Mouse (Mus musculus): ENCODE measurements at regions not wholly inside any gene's neighbourhood (a gene's known extent, or its start where the extent isn't known, plus 50 kb on each side); places are given as distances from the start of the nearest gene placed in this dataset.

DNA sequence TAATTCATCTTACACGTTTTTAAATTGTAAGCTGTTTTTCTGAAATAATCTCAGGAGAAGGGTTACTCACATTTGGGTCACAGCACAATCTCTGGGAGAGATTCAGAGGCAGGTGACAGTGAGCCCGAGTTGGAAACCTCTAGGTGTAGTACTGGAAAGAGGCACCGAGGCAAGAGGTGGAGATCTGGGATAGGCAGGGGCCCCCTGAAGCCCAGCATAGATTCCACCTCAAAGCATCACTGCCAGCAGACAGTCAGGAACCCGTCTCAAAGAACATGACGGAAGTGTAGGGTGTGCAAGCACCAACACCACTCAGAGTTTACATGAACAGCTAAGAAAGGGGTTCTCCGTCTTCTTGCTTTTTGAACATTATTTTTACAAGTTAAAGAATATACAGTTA lies 678.2 kb downstream of the Cypt12 start:
- CTCF ChIA-PET, result interaction anchor here (1.6 to 10.3 kb wide), 2 partner anchors 17 to 113 kb away, joined by 4 to 96 read pairs; no protein-coding TSS in a partner anchor
- POLR2A ChIA-PET, result interaction anchor here (0.7 kb wide), 1 partner anchor 19 kb away, joined by 3 read pairs; no protein-coding TSS in a partner anchor
- no peak for ATAC-seq
- TF ChIP-seq CTCF (IDR thresholded peaks at IDR 0.05), result no peak
- H3K27me3 ChIP-seq, result no peaks in the 10 kb centered on the region
- in situ Hi-C loops (cut with MboI; ENCODE audit: low pct_unique_long_range_greater_than_20kb), result no loop called here
- no peak for DNase-seq (ENCODE audit: low read depth, low spot score)

DNA sequence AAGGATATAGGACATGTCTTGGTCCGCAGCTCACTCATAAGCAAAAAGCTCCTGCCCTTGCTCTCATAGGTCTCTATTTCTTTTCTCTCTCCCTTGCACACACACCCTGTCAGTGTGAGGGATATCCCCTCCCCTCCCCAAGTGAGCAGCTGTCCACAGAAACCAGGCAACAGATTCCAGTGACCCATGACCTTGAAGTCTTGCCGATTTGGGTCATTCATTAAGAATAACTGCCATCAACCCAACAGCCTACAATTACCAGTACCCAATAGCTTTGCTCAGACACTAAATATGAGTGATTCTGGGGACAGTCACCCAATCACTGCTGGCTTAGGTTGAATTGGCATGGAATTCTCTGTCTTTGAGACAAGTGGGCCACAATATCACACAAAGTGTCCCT lies 678.6 kb downstream of the Cypt12 start:
- POLR2A ChIA-PET, result no interaction called here
- TF ChIP-seq CTCF (IDR thresholded peaks at IDR 0.05), result no peak
- DNase-seq (ENCODE audit: low read depth, low spot score) (no peak), ATAC-seq (no peak)
- CTCF ChIA-PET, result interaction anchor here (10.3 kb wide), 1 partner anchor 17 kb away, joined by 96 read pairs; no protein-coding TSS in a partner anchor
- no peaks in the 10 kb centered on the region for H3K27me3 ChIP-seq
- in situ Hi-C loops (cut with MboI; ENCODE audit: low pct_unique_long_range_greater_than_20kb), result no loop called here

DNA sequence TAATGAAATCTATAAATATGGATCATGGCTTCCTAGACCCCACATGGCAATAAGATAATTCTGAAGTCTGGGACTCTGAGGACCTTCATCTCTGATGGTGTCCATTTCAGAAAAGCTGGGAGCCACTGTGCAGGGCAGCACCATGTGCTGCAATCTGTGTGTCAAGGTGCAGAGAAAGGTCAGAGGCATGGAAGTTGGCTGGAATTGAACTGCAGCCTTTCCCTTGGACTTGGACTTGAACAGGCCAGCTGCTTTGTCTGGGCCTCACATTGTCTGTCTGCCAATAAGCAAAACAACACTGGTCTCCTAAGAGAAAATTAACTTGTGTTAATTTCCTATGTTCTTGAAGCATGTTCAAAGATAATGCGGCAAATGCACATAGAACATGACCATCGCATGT lies 681.0 kb downstream of the Cypt12 start:
- DNase-seq (ENCODE audit: low read depth, low spot score) (no peak), ATAC-seq (no peak)
- CTCF ChIA-PET, result interaction anchor here (10.3 kb wide), 1 partner anchor 15 kb away, joined by 96 read pairs; no protein-coding TSS in a partner anchor
- TF ChIP-seq CTCF (IDR thresholded peaks at IDR 0.05), result no peak
- no peaks in the 10 kb centered on the region for H3K27me3 ChIP-seq
- in situ Hi-C loops (cut with MboI; ENCODE audit: low pct_unique_long_range_greater_than_20kb), result no loop called here
- POLR2A ChIA-PET, result no interaction called here

DNA sequence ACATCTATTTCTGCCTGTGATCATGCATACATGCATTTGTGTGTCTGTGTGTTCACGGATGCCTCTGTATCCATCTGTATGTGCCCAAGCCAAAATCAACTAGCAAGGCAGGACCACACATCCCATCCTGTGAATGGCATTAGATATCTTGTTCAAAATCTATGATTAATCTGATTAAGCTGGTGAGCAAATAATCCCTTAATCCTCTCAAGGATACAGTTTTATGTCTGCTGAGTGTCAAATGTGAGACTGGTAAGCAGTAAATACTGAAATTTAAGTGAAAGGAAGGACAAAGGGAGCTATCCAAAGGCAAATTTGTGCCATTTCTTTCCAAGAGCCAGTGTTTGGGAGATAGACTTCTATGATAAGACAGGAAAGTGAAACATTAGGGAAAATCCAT lies 683.4 kb downstream of the Cypt12 start:
- ATAC-seq, result no peak

DNA sequence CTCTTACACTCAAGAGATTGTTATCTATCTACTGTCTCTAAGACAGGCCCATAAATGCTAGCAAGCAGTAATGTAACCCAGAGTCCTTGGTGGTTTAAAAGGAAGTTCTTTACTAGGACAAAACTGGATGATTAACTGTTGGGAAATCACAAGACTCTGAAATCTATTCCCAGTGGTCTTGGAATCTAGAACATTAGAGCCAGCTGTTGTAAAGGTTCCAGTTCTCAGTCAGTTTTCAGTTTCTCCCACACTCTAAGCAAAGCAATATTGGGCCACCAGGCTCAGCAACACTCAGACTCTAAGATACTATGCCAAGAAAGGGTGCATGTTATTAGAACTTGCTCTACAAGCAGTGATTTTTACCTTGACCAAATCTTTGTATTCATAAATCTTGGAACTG lies 686.6 kb downstream of the Cypt12 start:
- ChIA-PET CTCF (interaction anchor here (0.6 to 10.3 kb wide), 2 partner anchors 9 to 123 kb away, joined by 3 to 96 read pairs; no protein-coding TSS in a partner anchor), POLR2A (no interaction called here)
- in situ Hi-C loops (cut with MboI; ENCODE audit: low pct_unique_long_range_greater_than_20kb), result no loop called here
- DNase-seq (ENCODE audit: low read depth, low spot score), result no peak
- TF ChIP-seq CTCF (IDR thresholded peaks at IDR 0.05), result no peak
- H3K27me3 ChIP-seq, result no peaks in the 10 kb centered on the region
- ATAC-seq, result no peak

More for the DNA sequence above, 683.4 kb downstream of the Cypt12 start:
- in situ Hi-C loops (cut with MboI; ENCODE audit: low pct_unique_long_range_greater_than_20kb), result no loop called here
- CTCF ChIA-PET, result interaction anchor here (1.0 to 10.3 kb wide), 2 partner anchors 12 to 308 kb away, joined by 3 to 96 read pairs; no protein-coding TSS in a partner anchor
- H3K27me3 ChIP-seq, result no peaks in the 10 kb centered on the region
- TF ChIP-seq CTCF (IDR thresholded peaks at IDR 0.05), result no peak
- DNase-seq (ENCODE audit: low read depth, low spot score), result no peak
- POLR2A ChIA-PET, result no interaction called here

DNA sequence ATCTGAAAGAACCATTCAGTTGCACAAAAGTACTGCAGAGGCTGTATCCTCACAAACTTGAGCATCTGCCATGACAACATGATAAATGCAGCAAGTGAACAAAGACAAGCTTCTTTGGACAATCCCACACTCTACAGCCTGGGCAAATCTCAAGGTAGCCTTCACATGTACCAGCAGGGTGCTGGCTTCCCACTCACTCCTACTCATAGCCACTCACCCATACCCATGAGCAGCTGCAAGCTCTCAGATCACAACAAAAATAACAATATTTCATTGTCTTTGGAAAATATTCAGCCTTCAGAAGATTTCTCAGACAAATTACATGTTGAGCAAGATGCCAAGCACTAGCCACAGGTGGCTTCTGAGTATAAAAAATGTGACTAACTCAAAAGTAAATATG lies 689.3 kb downstream of the Cypt12 start:
- TF ChIP-seq CTCF (IDR thresholded peaks at IDR 0.05), result no peak
- ChIA-PET POLR2A (no interaction called here), CTCF (interaction anchor here (1.1 to 1.4 kb wide), 2 partner anchors 13 to 16 kb away, joined by 3 read pairs; no protein-coding TSS in a partner anchor)
- DNase-seq (ENCODE audit: low read depth, low spot score) (no peak), ATAC-seq (no peak)
- no peaks in the 10 kb centered on the region for H3K27me3 ChIP-seq
- in situ Hi-C loops (cut with MboI; ENCODE audit: low pct_unique_long_range_greater_than_20kb), result no loop called here

DNA sequence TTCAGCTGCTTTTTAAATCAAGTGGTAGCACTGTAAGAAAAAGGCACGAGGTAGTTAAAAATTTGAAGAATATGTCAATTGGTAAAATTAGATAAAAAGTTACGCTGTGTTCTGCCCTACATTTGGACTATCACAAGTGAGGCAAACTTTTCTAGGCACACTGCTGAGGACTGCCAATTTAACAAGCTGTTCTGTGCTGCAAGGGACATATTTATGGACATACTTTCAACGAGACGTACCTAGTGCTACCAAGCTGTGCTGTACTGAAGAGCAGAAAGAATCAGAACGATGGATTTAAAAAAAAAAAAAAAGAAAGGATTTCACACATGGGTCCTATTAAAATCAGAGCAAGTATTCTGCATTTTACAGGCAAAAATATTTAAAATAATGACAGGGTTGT lies 692.1 kb downstream of the Cypt12 start:
- DNase-seq (ENCODE audit: low read depth, low spot score), result no peak
- no peak for ATAC-seq
- no peak for TF ChIP-seq CTCF (IDR thresholded peaks at IDR 0.05)
- H3K27me3 ChIP-seq, result no peaks in the 10 kb centered on the region
- CTCF ChIA-PET, result interaction anchor here (9.9 kb wide), 1 partner anchor 10 kb away, joined by 96 read pairs; no protein-coding TSS in a partner anchor
- in situ Hi-C loops (cut with MboI; ENCODE audit: low pct_unique_long_range_greater_than_20kb), result no loop called here
- POLR2A ChIA-PET, result interaction anchor here (1.1 kb wide), 1 partner anchor 16 kb away, joined by 3 read pairs; no protein-coding TSS in a partner anchor

DNA sequence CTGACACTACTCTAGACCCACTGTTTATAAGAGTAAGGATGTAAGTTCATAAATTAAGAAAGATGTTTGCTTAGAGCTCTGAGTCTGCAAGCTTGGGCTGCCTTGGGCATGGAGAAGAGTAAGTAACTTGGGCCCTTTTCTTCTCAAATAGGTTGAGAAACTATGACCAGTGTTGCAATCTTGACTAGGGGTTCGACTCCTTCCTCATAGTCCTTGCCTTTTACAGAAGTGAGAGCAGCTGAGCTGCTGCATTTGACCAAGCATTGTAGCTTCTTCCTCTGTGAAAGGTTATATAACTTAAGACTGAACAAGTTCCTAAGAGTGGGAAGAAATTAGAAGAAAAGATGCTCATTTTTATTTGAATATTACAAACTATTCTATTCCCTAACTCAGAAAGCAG lies 693.5 kb downstream of the Cypt12 start:
- in situ Hi-C loops (cut with MboI; ENCODE audit: low pct_unique_long_range_greater_than_20kb), result no loop called here
- DNase-seq (ENCODE audit: low read depth, low spot score), result no peak
- POLR2A ChIA-PET, result no interaction called here

DNA sequence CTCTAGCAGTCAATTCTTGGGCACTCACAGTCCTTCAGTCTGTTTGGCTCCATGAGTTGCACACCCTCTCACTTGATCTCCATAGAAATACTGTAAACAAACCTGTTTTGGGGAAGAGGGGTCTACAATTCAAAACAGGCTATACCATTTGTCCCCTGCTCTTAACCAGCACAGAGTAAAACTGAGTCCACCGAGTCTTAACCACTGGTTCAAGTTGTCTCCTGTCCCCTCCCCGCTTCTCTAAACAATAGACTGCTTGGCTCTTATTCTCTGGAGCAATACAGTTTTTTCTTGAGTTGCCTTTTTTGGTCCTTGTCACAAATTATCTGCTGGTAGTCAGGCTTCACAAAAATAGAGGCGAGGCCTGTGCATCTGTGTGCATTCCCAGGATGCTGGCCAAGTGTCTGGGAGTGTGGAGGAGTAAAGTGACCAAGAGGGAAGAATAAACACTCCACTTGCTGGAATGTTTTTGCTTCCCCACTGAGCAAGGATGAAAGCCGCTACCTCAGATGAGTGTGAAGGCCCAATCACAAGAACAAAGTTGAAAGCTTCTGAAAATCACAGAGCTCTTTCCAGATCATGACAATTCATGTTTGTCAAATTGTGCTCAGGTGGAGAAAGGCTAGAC lies 695.3 kb downstream of the Cypt12 start:
- POLR2A ChIA-PET, result no interaction called here

More for the DNA sequence above, 693.5 kb downstream of the Cypt12 start:
- no peak for ATAC-seq
- no peaks in the 10 kb centered on the region for H3K27me3 ChIP-seq
- CTCF ChIA-PET, result interaction anchor here (1.5 to 9.9 kb wide), 2 partner anchors 11 to 17 kb away, joined by 7 to 96 read pairs; no protein-coding TSS in a partner anchor
- no peak for TF ChIP-seq CTCF (IDR thresholded peaks at IDR 0.05)

DNA sequence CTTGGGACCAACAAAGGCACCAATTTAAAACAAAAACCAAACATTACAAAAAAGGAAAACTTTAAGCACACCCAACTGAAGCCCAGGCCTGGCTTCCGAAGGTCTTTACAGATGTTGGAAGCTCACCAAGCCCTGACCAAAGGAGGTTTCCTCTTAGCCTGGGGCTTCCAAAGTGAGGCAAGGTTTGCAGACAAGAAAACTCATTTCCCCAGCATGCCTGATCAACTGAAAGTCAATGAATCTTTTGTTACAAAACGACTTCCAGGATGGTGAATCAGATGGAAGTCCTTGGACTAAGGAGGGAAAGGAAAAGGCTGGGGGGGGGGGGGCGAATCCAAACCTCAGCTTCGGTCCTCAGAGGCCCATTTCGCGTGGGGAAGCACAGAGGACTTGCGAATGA lies 697.3 kb downstream of the Cypt12 start:
- ChIA-PET CTCF (interaction anchor here (1.4 to 9.9 kb wide), 3 partner anchors 12 to 80 kb away, joined by 4 to 96 read pairs (median 4); no protein-coding TSS in a partner anchor), POLR2A (interaction anchor here (0.6 to 0.8 kb wide), 6 partner anchors 19 to 561 kb away, joined by 3 to 5 read pairs (median 4); no protein-coding TSS in a partner anchor)
- ATAC-seq (peak; percentile 70), DNase-seq (ENCODE audit: low read depth, low spot score) (peak; percentile 38)
- no peak for TF ChIP-seq CTCF (IDR thresholded peaks at IDR 0.05)
- no peaks in the 10 kb centered on the region for H3K27me3 ChIP-seq
- in situ Hi-C loops (cut with MboI; ENCODE audit: low pct_unique_long_range_greater_than_20kb), result no loop called here

More for the DNA sequence above, 695.3 kb downstream of the Cypt12 start:
- no peak for TF ChIP-seq CTCF (IDR thresholded peaks at IDR 0.05)
- CTCF ChIA-PET, result interaction anchor here (9.9 kb wide), 1 partner anchor 13 kb away, joined by 96 read pairs; no protein-coding TSS in a partner anchor
- in situ Hi-C loops (cut with MboI; ENCODE audit: low pct_unique_long_range_greater_than_20kb), result no loop called here
- ATAC-seq (no peak), DNase-seq (ENCODE audit: low read depth, low spot score) (no peak)
- H3K27me3 ChIP-seq, result no peaks in the 10 kb centered on the region

DNA sequence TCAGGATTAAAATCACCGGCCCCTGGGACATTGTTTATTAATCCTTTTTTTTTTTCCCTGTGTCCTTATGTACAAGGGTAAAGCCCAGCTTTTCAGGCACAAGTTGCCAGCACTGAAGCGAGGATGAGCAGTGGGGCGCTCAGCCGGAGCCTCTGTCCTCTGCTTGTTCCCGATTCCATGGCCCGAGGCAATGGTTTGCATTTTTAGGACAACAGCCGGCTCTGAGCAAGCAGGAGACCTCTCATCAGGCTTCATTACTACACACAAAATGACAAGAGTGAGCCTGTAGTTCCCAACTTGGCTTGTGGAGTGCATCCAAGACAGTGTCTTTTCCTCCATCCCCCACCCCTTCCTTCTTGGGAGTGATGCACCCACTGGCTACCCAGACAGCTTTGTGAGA lies 697.7 kb downstream of the Cypt12 start:
- ATAC-seq, result peak; percentile 34
- peak; percentile 20 for DNase-seq (ENCODE audit: low read depth, low spot score)
- ChIA-PET CTCF (interaction anchor here (1.4 to 9.9 kb wide), 3 partner anchors 12 to 80 kb away, joined by 4 to 96 read pairs (median 4); no protein-coding TSS in a partner anchor), POLR2A (interaction anchor here (0.6 to 0.8 kb wide), 4 partner anchors 20 to 550 kb away, joined by 3 to 5 read pairs (median 4); no protein-coding TSS in a partner anchor)
- in situ Hi-C loops (cut with MboI; ENCODE audit: low pct_unique_long_range_greater_than_20kb), result no loop called here
- no peaks in the 10 kb centered on the region for H3K27me3 ChIP-seq
- TF ChIP-seq CTCF (IDR thresholded peaks at IDR 0.05), result no peak
